Mouse (Mus musculus): ENCODE measurements at regions not wholly inside any gene's neighbourhood (a gene's known extent, or its start where the extent isn't known, plus 50 kb on each side); places are given as distances from the start of the nearest gene placed in this dataset.

- intact Hi-C loops (cut with DNase I; ENCODE audit: low total_unique reads), result no loop called here
- no peak for DNase-seq
Measured at GRCm38 (mm10) chr9:52330652-52331051, 162.3 kb upstream of the Zc3h12c start.

- no peak for DNase-seq
- intact Hi-C loops (cut with DNase I; ENCODE audit: low total_unique reads), result no loop called here
Measured at GRCm38 (mm10) chr9:52324347-52324746, 156.0 kb upstream of the Zc3h12c start.

- DNase-seq, result no peak
- intact Hi-C loops (cut with DNase I; ENCODE audit: low total_unique reads), result no loop called here
Measured at GRCm38 (mm10) chr9:52323757-52324156, 155.4 kb upstream of the Zc3h12c start.

GRCm38 (mm10) chr9:52323226-52323625, 154.9 kb upstream of the Zc3h12c start:
- DNase-seq, result no peak
- intact Hi-C loops (cut with DNase I; ENCODE audit: low total_unique reads), result no loop called here

GRCm38 (mm10) chr9:52301521-52301920, 133.1 kb upstream of the Zc3h12c start:
- no peak for DNase-seq
- intact Hi-C loops (cut with DNase I; ENCODE audit: low total_unique reads), result no loop called here

DNA sequence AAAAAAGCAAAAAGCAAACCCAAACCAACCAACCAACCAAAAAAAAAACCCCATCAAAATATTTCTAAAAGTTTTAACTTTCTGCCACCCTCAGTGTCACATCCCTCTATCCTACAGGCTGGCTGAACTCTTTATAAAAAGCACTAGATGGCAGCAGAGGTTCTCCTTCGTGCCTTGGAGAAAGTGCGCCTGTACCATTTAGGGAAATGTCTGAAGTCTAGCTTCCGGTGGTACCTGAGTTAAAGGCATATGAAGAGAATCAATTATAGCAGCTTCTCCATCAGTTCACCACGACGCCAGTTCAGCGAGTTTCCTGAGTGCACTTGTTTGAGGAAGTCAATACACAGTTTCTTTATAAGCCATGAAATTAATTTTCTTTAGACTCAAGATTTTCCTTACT, 130.0 kb upstream of the Zc3h12c start:
- intact Hi-C loops (cut with DNase I; ENCODE audit: low total_unique reads), result no loop called here
- DNase-seq, result no peak

DNA sequence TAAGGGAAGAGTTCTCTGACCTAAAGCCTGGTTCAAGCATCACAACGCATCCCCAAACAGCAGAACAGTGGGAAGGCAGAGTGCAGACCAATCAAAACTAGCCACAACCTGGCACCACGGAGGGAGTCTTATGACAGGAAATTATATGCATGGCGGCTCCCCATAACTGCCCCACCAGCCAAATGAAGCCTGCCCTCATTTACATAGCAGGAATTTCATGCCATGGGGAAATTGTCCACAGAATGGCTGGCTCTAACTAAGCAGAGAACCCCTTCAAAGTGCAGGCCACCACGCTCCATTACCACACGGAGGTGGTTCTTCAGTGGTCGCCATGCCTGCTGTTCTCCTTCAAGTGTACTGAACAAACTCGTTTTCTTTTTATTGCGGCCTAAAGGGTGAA, 126.3 kb upstream of the Zc3h12c start:
- intact Hi-C loops (cut with DNase I; ENCODE audit: low total_unique reads), result no loop called here
- no peak for DNase-seq

DNA sequence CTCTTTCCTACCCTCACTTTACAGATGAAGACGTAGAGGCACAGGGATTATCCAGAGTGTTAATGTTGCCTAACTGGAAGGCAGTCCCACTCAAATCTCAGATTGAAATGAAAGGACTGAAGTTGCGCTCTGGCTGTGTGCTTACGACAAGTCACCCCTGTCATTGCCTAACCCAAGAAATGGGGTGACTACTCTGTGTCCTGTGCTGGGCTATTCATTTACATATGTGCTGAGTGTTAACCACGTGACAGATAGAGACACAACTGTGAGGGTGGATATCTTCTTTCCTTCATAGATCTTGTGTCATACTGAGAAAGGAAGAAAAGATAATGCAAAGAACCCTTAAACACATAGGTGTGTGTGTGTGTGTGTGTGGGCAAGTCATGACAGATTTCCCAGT, 120.7 kb upstream of the Zc3h12c start:
- no peak for DNase-seq
- intact Hi-C loops (cut with DNase I; ENCODE audit: low total_unique reads), result loop anchor here (10.0 kb wide), 2 partner anchors 114 to 164 kb away; no protein-coding TSS in a partner anchor

DNA sequence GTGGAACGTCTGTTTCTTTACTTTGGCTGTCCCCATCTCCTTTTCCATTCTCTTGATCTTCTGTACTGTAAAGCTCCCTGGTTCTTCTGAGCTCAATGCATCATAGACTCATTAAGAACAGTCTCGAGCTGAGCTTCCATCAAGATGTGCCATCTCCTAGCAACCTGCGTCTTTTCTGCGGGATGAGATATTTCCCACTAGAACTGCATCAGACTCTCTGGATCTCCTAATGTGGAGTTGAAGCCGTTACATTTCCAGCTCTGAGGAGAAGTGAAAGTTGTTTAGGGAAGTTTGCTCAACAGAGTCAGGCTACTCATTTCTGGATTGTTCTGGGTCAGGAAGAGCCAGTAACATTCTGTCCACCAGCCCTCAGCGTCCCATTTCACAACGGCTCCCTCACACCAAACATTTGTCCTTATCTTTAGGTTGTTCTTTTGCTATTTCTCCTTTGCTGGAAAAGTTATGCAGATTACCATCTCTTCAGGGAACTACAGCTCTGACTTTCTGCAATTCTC, 119.4 kb upstream of the Zc3h12c start:
- no peak for DNase-seq
- intact Hi-C loops (cut with DNase I; ENCODE audit: low total_unique reads), result loop anchor here (10.0 kb wide), 2 partner anchors 113 to 163 kb away; no protein-coding TSS in a partner anchor

DNA sequence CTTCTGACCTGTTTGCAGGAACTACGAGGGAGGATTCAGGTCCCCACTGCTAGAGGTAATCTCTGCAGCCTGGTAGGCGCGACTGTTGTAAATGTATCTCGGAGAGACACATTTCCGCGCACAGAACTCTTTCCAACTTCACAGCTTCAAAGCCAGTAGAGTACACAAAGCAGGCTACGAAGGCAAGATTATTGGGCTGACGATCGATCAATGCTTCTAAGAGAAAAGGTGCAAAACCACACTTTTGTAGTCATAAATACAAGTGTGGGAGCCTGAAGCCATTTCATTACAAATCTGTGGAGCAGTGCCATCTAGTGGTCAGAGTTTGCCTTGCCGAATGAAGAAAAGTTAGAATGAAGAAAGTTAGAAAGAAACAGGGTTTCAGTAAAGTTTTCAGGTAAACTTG, 118.9 kb upstream of the Zc3h12c start:
- intact Hi-C loops (cut with DNase I; ENCODE audit: low total_unique reads), result loop anchor here (10.0 kb wide), 2 partner anchors 112 to 162 kb away; no protein-coding TSS in a partner anchor
- DNase-seq, result peak; percentile 23

GRCm38 (mm10) chr9:52286104-52286503, 117.7 kb upstream of the Zc3h12c start:
- intact Hi-C loops (cut with DNase I; ENCODE audit: low total_unique reads), result loop anchor here (10.0 kb wide), 2 partner anchors 111 to 161 kb away; no protein-coding TSS in a partner anchor
- DNase-seq, result no peak

DNA sequence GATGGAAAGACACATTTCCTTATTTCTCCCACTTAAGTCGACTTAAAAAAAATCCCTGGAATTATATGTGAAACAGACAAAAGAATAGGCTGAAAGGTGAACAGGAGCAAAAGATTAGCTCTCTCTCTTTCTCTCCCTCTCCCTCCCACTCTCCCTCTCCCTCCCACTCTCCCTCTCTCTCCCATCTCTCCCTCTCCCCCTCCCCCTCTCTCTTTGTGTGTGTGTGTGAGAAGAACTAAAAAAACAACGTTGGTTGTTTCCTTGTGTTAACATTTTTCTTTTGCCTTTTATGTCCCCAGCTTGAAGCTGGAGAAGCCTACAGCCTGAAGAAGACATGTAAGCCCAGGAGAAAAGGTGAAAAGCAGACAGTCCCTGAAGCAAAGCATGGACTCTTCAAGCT, 115.2 kb upstream of the Zc3h12c start:
- intact Hi-C loops (cut with DNase I; ENCODE audit: low total_unique reads), result loop anchor here (10.0 kb wide), 2 partner anchors 109 to 159 kb away; no protein-coding TSS in a partner anchor
- no peak for DNase-seq

DNA sequence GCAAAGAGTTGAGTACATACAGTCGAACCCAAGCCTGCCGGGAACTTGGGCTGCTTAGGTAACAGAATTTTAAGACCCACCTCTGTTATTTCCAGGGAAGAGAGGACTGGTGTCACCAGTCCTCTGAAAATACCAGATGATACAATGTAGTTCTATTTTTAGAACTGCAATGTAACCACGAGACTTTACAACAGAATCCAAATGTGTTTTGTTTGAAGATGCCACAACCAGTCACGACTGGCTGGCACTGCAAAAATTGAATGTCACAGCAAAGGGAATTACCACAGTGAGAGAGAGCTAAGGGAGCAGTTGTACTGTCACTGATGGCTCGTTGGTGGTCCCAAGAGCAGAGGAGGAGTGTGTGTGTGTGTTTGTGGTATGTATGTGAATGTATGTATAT, 112.6 kb upstream of the Zc3h12c start:
- intact Hi-C loops (cut with DNase I; ENCODE audit: low total_unique reads), result loop anchor here (10.0 kb wide), 2 partner anchors 106 to 156 kb away; no protein-coding TSS in a partner anchor
- DNase-seq, result no peak

DNA sequence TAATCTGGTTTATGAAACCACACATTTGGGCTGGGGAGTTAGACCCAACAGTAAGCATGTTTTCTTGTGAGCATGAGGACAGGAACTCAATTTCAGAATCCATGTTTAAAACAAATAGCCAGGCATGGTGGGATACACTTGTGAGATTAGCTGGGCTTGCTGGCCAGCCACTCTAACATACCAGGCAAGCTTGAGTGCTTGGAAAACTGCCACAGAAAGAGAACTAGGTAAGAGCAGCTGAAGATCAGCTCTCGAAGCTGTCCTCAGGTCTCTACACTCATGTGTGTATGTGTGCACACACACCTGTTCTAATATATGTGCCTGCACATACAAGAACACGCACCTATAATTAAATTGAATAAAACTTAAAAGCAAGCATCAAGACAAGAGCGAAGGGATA, 112.2 kb upstream of the Zc3h12c start:
- DNase-seq, result no peak
- intact Hi-C loops (cut with DNase I; ENCODE audit: low total_unique reads), result loop anchor here (10.0 kb wide), 2 partner anchors 106 to 156 kb away; no protein-coding TSS in a partner anchor

DNA sequence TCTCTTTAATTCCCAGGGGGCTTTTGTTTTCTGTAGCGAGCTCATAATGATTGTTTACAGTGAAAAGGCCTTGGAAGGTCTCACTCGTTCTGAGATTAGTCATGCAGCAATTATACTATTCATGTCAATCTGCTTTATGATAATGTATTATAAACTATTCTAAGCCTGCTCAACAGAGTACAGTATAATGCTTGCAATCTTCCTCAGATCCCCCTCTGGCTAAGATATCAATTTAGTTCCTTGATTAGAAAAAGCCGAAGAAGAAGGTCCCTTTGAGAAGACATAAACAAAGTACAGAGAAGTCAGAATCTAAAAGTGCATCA, 110.3 kb upstream of the Zc3h12c start:
- DNase-seq, result no peak
- intact Hi-C loops (cut with DNase I; ENCODE audit: low total_unique reads), result no loop called here

DNA sequence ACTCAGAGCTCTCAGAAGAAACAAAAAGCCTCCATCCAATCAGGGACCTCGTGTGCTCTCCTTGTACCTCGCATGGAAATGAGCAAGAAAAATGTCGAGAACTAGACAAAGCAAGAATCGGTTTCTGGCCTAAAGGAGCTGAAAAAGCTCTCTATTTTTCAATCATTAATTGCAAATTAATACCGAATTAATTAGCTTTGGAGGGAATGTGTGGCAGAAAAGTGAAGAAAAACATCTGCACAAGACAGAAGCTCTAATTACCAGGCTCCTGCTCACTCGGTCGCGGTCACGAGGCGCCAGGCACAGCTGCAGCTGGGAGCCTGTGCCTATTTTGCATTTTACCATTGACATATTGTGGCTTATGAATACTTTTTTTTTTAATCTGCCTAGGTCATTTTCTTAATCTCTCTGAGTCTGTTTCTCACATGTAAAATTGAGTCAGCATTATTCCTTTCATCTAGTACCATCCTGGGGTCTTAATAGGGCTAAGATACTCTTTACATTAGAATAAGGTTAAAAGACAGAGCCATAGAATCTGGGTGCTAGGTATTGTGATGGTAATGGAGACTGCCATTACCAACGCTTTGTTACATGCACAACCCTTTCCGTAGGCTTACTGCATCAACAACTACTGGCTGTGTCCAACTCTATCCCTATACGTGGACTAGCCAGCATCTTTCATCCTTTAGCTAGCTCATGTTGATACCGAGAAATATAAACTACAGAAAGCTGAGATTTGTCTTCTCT, 109.8 kb upstream of the Zc3h12c start:
- intact Hi-C loops (cut with DNase I; ENCODE audit: low total_unique reads), result no loop called here
- DNase-seq, result no peak

- no peak for DNase-seq
- intact Hi-C loops (cut with DNase I; ENCODE audit: low total_unique reads), result no loop called here
Measured at GRCm38 (mm10) chr9:52273994-52274393, 105.6 kb upstream of the Zc3h12c start.

GRCm38 (mm10) chr9:52272668-52273067, 104.3 kb upstream of the Zc3h12c start:
- intact Hi-C loops (cut with DNase I; ENCODE audit: low total_unique reads), result no loop called here

DNA sequence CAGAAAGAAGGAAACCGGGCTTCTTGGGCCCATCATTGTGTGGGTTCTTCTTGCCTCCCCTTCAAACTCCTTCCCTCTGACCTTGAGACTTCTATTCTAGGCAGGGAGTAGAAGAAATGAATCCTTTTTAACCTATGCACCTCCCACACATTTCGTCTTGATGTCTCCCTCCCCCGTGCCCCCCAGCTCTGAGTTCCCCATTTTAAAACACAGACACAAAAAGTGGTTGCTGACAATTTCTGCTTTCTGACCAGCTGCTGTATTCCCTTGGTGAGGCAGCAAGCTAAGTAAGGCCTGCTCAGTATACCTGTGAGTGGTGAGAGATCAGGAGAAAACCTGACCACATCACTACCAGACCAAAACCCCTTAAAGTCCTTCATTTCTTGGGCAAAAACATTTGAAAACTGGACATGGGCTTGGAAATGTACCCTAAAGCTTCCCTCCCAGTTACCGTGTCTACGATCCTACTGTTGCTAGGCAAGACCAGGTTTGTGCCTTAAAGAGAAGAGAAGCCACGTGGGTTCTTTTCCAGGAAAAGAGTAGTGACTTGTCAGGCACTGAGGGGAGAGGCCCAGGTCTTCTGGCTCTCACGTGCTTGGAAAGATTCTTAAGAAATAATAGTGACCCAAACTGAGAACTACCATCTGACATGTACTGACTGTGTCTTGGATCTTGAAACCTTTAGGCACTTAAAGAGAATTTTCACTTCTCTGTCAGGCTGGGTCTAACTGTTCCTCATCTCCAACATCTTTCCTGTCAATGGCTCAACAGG, 103.2 kb upstream of the Zc3h12c start:
- intact Hi-C loops (cut with DNase I; ENCODE audit: low total_unique reads), result no loop called here
- no peak for DNase-seq

More at GRCm38 (mm10) chr9:52272668-52273067, 104.3 kb upstream of the Zc3h12c start:
- DNase-seq, result no peak

GRCm38 (mm10) chr9:52261538-52261937, 93.2 kb upstream of the Zc3h12c start:
- DNase-seq, result no peak
- intact Hi-C loops (cut with DNase I; ENCODE audit: low total_unique reads), result no loop called here
